Mouse (Mus musculus) kidney, adult 10 weeks (tissue): ENCODE results near the gene B4galnt4. TPM values are rescaled to one million over a fixed set of nuclear protein-coding genes. Genes with fewer than 3 reads are reported as not detected.

Experiments used
- polyA plus RNA-seq: library from polyadenylated mRNA; stranded (reverse); fragments of 350-450 nt; fragmentation: Illumina TruSeq; extraction: RNeasy Lipid Tissue Mini Kit (QIAGEN cat#74804); gene quantifications from one replicate; pipeline ENCODE4 v1.2.3, GENCODE M21; 2014; ENCODE audit warnings: low read depth, low replicate concordance

Gene B4galnt4
- not detected for polyA plus RNA-seq

GRCm38 (mm10) chr7:141060426-141061242, at the start of gene B4galnt4:
TSS of gene B4galnt4 (plus strand) at chr7:141061104.

DNA sequence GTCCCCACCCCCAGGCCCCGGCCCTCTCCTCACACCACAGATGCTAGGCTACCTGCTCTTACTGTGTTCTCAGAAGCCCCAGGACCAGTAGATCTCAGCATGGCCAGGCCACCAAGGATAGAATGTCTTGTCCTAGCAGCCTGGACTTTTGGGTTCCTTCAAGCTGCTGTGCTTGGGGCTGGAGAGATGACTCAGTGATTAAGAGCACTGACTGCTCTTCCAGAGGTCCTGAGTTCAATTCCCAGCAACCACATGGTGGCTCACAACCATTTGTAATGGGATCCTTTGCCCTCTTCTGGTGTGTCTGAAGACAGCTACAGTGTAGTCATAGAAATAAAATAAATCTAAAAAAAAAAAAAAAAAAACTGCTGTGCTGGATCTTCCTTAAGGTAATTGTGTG, 43.1 kb upstream of the B4galnt4 start, which contains the start of gene Ifitm6:
Gene Ifitm6, minus strand, starts transcription at position 101 of the 400 bp plus-strand sequence.

GRCm38 (mm10) chr7:141028831-141029230, 32.1 kb upstream of the B4galnt4 start, which contains the start of gene Gm17387:
TSS of gene Gm17387 (plus strand) at chr7:141029131.

DNA sequence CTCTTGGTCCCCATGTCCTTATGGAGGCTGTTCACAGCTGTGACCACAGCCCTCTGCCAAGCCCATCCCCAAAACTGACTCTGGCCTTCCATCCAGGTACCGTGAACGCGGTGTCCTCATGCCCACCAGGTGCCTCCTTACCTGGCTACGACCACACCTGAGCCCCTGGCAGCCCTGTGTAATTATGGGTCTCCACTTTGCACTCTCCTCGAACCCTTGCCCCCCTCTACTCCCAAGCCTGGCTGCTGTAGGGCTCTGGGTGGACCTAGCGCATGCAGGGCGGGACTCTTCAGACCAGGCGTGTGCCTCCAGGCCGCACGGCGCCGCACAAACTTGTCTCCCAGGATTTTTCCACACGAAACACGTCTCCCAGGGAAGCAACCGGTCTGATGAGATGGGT, 16.9 kb downstream of the B4galnt4 start, which contains the start of gene Pkp3:
Gene Pkp3, plus strand, starts transcription at position 378 of the 400 bp plus-strand sequence.

DNA sequence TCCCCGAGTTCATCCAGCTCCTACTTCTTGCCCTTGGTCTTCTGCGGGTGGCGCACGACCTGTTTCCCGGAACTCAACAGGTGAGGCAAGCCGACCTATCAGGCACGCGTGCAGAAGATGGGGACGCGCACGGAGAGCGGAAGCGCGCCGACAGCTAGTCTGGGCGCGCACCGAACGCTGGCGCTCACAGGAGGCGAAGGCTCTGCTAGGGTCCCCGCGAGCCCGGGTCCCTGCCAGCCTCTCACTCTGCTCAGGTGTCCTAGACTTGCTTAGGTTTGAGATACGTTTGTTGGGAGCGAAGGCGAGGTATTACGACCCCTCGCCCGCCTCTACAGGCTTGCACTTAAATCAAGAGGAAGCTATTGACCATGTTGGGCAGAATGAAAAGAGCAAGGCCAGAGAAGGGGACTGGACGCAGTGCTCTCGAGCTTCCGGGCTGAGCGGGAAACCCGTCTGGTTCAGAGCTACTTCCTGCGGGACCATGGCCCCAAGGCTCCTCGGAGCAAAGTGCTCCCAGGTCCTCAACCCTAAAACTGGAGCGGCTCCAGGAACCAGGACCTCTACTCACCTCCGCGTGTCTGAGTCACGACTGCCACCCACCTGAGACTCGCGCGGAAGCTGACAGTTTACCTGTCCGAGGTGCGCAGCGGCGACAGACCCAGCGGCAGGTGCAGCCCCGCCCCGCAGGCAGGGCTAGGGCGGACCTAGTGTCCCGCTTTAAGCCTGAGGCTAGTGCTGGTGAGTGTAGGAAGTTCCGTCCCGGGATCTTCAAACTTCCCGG, 39.2 kb downstream of the B4galnt4 start, which contains the start of gene Sigirr:
Gene Sigirr, minus strand, starts transcription at position 662 of the 781 bp plus-strand sequence.

GRCm38 (mm10) chr7:141117636-141118035, 56.7 kb downstream of the B4galnt4 start, which contains the start of gene Ano9:
TSS of gene Ano9 (minus strand) at chr7:141117806.

Other genes starting within 250 kb of the B4galnt4 start
- 1.1 TPM for gene Zfp941, start 238.9 kb upstream of the B4galnt4 start, polyA plus RNA-seq
- gene Urah, start 226.1 kb upstream of the B4galnt4 start, polyA plus RNA-seq: 2.1 TPM
- gene Scgb1c1, start 215.6 kb upstream of the B4galnt4 start, polyA plus RNA-seq: not detected
- not detected for gene Odf3, start 213.3 kb upstream of the B4galnt4 start, polyA plus RNA-seq
- not detected for gene Gm45785, start 204.8 kb upstream of the B4galnt4 start, polyA plus RNA-seq
- 4.2 TPM for gene Ric8a, start 204.1 kb upstream of the B4galnt4 start, polyA plus RNA-seq
- gene Bet1l, start 203.5 kb upstream of the B4galnt4 start, polyA plus RNA-seq: 3.2 TPM
- gene Psmd13, start 179.1 kb upstream of the B4galnt4 start, polyA plus RNA-seq: 149 TPM
- 4.8 TPM for gene Sirt3, start 178.8 kb upstream of the B4galnt4 start, polyA plus RNA-seq
- gene Cox8b, start 160.7 kb upstream of the B4galnt4 start, polyA plus RNA-seq: not detected
- 5.4 TPM for gene Nlrp6, start 140.2 kb upstream of the B4galnt4 start, polyA plus RNA-seq
- 1.1 TPM for gene Pgghg, start 119.7 kb upstream of the B4galnt4 start, polyA plus RNA-seq
- gene Ifitm5, start 110.8 kb upstream of the B4galnt4 start, polyA plus RNA-seq: not detected
- not detected for gene Gm45717, start 105.2 kb upstream of the B4galnt4 start, polyA plus RNA-seq
- 44.1 TPM for gene Ifitm2, start 105.1 kb upstream of the B4galnt4 start, polyA plus RNA-seq
- 5.3 TPM for gene Ifitm1, start 93.9 kb upstream of the B4galnt4 start, polyA plus RNA-seq
- 4.6 TPM for gene Ifitm3, start 50.3 kb upstream of the B4galnt4 start, polyA plus RNA-seq
- gene Ifitm6, start 43.2 kb upstream of the B4galnt4 start, polyA plus RNA-seq: not detected
- gene Gm17387, start 32.0 kb upstream of the B4galnt4 start, polyA plus RNA-seq: not detected
- not detected for gene Pkp3, start 17.1 kb downstream of the B4galnt4 start, polyA plus RNA-seq
- 3.4 TPM for gene Sigirr, start 39.5 kb downstream of the B4galnt4 start, polyA plus RNA-seq
- gene Ano9, start 56.7 kb downstream of the B4galnt4 start, polyA plus RNA-seq: 6.5 TPM
- 28.9 TPM for gene Ptdss2, start 61.3 kb downstream of the B4galnt4 start, polyA plus RNA-seq
- gene Rnh1, start 111.8 kb downstream of the B4galnt4 start, polyA plus RNA-seq: 0.89 TPM
- 9.9 TPM for gene Hras, start 132.9 kb downstream of the B4galnt4 start, polyA plus RNA-seq
- gene Lrrc56, start 133.1 kb downstream of the B4galnt4 start, polyA plus RNA-seq: 0.69 TPM
- gene Lmntd2, start 153.0 kb downstream of the B4galnt4 start, polyA plus RNA-seq: 0.20 TPM
- gene Rassf7, start 154.8 kb downstream of the B4galnt4 start, polyA plus RNA-seq: 5.0 TPM
- 13.1 TPM for gene Phrf1, start 167.7 kb downstream of the B4galnt4 start, polyA plus RNA-seq
- 12.1 TPM for gene Irf7, start 205.4 kb downstream of the B4galnt4 start, polyA plus RNA-seq
- 46.1 TPM for gene Cdhr5, start 215.7 kb downstream of the B4galnt4 start, polyA plus RNA-seq
- not detected for gene Sct, start 218.0 kb downstream of the B4galnt4 start, polyA plus RNA-seq
- not detected for gene Drd4, start 230.9 kb downstream of the B4galnt4 start, polyA plus RNA-seq